Mouse (Mus musculus): Measurements from ENCODE around the gene Ncoa3. TPM values are rescaled to one million over a fixed set of nuclear protein-coding genes. Genes with fewer than 3 reads are reported as not detected.

Ncoa3 gene
- total RNA-seq, 2 experiments from 2014 or later, result 8.3 to 8.8 TPM

DNA sequence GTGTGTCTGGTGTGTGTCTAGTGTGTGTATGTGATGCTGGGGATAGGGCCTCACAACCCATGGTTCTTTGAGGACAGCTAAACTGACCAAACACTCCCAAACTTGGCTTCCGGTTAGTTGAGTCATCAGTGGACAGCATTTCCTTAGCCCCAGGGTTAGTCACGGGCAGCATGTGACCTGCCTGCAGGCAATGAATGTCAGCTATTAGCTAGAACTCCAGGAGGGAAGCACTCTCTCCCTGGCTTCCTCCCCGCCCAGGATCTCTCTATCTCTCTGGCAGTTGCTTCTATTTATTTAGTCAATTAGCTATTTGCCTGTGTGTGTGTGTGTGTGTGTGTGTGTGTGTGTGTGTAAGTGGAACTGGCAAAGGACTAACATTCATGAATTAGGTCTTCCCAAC lies 23.6 kb upstream of the Ncoa3 start:
- ATAC-seq (replicated peaks; ENCODE audit: low FRiP score, low TSS enrichment, poor library complexity, severe bottlenecking), result no peak

DNA sequence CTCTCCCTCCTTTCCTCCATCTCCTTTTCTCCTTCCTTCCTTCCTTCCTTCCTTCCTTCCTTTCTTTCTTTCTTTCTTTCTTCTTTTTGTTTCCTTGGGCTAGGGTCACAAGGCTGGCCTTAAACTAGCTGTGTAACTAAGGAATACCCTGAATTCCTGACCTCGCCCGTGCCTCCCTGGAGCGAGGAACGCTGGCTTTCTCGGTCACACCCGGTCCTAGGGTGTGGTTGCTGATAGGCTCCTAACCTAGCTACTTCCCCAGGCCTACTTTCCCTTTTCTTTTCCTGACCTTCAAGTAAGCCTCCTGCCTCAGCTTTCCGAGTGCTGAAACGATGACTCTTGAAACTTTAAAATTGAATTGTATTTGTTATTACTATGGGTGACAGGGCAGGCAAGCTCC lies 23.0 kb upstream of the Ncoa3 start:
- ATAC-seq (replicated peaks; ENCODE audit: low FRiP score, low TSS enrichment, poor library complexity, severe bottlenecking), result no peak

DNA sequence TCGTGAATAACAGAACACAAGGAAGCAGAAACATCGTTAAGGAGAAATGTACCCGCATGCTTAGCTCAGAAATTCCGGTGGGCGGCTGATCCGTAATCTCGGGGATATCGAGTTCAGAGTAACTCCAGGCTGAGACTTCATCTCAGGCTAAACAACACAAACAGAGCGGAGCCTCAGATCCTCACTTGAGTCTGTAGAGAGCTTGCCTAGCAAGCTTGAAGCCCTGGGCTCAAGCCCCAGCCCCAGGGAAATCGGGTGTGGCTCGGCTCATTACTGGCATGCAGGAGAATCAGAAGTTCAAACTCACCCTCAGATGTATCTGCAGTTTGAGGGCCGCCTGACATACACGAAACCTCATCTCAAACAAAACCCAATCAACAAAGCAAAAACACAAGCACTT lies 22.5 kb upstream of the Ncoa3 start:
- no peak for ATAC-seq (replicated peaks; ENCODE audit: low FRiP score, low TSS enrichment, poor library complexity, severe bottlenecking)

DNA sequence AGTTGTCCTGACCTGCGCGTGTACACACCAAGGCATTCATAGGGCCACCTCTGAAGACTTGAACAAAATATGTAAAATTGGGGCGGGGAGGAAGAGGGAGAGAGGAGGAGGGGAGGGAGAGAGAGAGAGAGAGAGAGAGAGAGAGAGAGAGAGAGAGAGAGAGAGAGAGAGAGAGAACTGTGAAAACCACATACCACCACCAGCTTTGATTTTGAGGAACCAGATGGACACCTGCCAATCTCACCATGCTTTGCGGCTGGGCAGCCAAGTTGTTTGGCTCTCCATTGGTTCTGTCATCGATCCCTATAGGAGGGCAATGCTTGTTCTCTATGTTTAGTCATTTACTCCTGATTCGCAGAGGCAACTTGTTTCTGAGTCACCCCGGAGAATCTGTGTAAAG lies 21.7 kb upstream of the Ncoa3 start:
- ATAC-seq (replicated peaks; ENCODE audit: low FRiP score, low TSS enrichment, poor library complexity, severe bottlenecking), result no peak

DNA sequence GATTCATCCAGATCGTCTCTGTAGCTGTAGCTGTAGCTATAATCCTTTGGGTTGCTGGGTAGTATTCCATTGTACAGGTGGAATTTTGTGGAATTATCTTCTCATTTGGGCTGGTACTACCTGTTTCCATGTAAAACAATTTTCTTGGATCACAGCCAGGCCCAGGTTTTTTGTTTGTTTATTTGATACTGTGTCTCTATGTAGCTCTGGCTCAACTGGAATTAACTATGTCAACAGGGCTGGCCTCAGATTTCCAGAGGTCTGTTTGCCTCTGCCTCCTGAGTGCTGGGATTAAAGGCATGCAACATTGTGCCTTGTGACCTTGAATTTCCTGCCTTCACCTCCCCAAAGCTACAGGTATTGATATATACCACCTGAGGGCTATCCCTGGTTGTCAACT lies 18.1 kb upstream of the Ncoa3 start:
- ATAC-seq (replicated peaks; ENCODE audit: low FRiP score, low TSS enrichment, poor library complexity, severe bottlenecking), result no peak

DNA sequence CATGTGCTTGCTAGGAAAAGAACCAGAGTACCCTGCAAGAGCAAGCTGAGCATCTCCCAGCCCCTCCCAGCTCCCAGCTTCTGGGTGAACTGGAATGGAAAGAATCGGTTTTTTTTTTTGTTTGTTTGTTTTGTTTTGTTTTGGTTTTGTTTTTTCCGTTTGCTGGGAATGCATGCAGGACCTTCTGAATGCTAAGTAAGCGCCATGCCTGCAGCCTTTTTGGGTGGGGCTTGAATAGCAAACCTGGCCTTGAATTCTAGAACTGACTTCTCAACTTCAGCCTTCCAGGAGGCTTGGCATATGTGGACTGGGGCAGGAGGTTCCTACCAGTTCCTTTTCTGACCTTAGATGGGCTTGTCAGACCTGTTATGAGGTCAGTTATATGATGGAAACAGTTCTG lies 16.2 kb upstream of the Ncoa3 start:
- ATAC-seq (replicated peaks; ENCODE audit: low FRiP score, low TSS enrichment, poor library complexity, severe bottlenecking), result no peak

DNA sequence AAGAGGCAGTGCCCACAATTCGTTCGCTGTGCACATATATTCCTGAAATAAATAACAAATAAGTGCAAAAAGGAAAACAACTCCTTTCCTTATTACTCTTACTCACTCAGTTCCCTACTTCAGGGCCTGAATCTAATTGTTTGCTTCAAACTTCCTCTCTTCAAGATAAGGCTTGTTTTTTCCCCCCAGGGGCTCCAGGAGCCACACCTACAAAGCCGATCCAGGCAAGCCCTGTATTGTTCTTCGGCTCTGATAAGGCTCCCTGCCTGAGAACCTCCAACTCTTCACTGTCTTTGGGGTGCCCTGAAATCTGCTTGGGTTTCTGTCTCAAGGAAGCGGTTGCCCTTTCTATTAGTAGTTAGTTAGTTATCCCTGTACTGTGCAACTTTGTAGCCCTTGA lies 15.6 kb upstream of the Ncoa3 start:
- ATAC-seq (replicated peaks; ENCODE audit: low FRiP score, low TSS enrichment, poor library complexity, severe bottlenecking), result peak; percentile 66

DNA sequence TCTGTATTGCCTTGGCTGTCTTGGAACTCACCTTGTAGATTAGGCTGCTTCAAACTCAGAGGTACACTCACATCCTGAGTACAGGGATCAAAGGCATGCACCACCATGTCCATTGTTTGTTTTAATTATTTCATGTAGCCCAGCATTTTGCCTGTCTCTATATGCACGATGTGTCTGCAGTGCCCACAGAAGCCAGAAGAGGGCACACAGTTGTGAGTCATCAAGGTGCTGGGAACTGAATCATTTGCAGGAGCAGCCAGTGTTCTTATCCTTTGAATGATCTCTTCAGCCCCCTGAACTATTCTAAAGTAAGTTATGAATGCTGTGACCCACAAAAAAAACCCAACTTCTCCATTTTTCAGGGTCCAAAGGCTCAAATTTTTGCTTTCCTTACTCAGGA lies 14.3 kb upstream of the Ncoa3 start:
- no peak for ATAC-seq (replicated peaks; ENCODE audit: low FRiP score, low TSS enrichment, poor library complexity, severe bottlenecking)

DNA sequence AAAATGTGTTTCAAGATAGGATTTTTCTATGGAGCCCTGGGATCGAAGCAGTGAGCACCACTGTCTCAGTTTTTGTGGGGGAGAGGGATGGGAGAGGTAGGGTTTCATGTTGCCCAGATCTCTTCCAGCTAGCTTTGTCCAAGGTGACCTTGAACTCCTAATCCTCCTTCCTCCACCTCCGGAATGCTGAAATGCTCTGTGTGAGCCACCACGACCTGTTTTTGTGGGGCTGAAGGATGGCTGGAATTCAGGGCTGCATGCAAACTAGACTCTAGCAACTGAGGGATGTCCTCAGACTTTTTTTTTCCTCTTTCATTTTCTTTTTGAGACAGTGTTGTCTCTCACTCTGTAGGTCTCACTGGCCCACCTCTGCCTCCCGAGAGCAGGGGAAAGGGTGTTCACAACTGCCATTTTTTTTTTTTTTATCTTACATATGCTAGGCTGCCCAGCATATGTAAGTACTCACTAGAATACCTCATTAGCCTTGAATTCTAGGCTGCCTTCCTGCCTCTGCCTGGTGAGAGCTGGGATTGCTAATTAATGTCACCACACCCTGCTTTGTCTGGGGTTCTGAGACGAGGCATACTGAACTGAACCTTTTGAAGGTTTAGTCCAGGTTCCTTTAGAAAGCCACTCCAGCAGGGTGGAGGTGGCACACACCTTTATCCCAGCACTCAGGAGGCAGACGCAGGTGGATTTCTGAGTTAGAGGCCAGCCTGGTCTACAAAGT lies 11.0 kb upstream of the Ncoa3 start:
- ATAC-seq (replicated peaks; ENCODE audit: low FRiP score, low TSS enrichment, poor library complexity, severe bottlenecking), result no peak

DNA sequence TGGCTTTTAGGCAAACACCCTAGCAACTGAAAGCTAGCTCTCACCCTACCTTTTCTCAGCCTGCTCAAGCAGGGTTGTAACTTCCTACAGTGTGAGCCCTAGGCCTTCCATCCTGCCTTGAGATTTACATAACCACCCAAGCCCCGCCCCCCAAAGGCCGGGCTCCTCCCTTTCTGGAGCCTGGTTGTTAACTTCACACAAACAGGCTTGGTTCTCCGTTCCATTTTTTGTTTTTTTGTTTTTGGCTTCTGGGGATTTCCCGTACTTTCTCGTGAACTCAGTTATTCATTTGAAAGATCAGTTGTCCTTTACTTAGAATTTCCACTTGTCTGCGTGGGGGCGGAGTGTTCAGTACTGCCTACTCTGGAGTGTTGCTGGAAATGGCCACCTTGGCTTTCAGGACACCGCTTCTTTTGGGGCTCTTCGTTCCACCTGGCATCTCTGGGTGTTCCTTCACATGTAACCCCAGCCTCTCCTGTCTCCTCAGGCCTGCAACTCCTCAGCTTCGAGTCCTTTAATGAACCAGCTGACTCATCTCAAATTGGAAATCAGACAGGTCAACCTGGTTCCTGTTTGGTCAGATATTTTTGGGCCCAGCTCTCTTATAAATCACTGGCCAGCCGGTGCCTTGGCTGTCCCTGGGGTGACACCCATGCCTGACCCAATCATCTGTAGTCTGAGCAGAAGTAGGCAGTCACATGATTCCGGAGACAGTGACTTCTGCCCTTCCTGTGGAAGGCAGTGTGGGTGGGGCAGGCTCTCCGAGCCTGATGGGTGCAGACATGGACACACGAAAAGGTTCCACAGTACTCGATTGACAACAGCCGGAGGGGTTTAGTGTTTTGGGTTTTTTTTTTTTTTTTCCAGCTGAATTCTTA lies 9.7 kb upstream of the Ncoa3 start:
- peak; percentile 79 for ATAC-seq (replicated peaks; ENCODE audit: low FRiP score, low TSS enrichment, poor library complexity, severe bottlenecking)

DNA sequence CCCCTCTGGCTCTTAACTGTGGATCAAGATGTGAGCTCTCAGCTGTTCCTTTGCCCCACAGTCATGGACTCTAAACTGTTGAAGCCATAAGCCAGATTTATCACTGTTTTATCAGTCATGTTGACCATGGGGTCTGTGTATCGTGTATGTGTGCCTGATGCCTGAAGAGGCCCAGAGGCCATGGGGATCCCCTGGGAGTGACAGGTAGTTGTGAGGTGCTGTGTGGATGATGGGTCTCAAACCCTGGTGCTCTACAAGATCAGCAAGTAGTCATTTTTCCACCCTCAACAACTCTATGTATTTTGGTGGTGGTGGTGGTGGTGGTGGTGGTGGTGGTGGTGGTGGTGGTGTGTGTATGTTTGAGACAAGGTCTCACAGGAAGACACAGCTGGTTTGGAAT lies 8.1 kb upstream of the Ncoa3 start:
- no peak for ATAC-seq (replicated peaks; ENCODE audit: low FRiP score, low TSS enrichment, poor library complexity, severe bottlenecking)

DNA sequence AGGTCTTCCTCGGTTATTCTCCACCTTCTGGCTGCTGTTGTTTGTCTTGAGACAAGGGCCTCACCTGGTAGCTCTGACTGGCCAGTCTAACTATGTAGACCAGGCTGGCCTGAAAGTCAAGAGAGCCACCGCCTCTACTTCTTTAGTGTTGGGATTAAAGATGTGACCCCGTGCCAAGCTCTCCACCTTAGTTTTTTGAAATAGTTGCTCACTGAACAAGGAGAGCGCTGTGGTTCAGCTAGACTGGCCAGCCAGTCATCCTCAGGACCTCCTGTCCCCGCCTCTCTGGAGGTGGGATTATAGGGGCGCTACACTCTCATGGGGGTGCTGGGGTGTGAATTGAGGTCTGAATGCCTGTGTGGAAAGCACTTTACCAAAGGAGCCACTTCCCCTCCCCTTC lies 7.5 kb upstream of the Ncoa3 start:
- no peak for ATAC-seq (replicated peaks; ENCODE audit: low FRiP score, low TSS enrichment, poor library complexity, severe bottlenecking)

DNA sequence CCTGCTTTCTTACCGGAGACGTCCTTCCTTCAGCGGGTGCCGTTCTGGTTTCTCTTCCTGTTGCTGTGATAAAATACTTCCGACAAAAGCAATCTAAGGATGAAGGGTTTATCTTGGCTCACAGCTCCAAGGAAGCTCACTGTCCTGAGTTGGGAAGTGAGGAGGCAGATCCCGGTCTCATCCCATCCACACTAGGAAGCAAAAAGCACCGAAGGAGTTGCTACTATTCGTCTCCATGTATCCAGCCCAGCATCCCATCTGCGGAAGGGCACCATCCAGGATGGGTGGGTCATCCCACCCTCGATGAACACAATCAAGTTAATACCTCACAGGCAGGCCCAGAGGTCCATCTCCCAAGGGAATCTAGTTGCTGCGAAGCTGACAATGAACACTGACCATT lies 6.9 kb upstream of the Ncoa3 start:
- ATAC-seq (replicated peaks; ENCODE audit: low FRiP score, low TSS enrichment, poor library complexity, severe bottlenecking), result no peak

DNA sequence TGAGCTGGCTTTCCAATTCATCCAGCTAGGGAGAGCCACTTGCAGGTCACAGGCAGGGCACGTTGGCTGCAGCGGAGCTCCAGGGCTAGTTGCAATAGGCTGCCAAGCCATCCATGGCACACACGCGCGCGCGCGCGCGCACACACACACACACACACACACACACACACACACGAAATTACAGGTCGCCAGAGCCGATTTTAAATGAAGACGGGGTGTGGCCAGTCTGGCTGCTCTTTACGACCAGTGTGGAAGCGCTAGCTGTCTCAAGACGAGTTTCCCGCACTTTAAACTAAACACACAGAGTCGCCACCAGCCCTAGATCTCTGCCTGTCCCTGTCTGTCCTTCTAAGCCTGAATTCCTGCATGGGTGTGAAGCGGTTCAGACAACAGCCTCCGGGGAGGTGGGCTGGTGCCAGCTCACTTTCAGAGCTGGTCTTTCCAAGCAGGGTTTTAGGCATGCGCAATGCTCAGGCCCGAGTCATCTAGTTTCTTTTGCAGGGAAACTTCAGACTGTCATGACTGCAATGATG lies 5.4 kb upstream of the Ncoa3 start:
- peak; percentile 39 for ATAC-seq (replicated peaks; ENCODE audit: low FRiP score, low TSS enrichment, poor library complexity, severe bottlenecking)

DNA sequence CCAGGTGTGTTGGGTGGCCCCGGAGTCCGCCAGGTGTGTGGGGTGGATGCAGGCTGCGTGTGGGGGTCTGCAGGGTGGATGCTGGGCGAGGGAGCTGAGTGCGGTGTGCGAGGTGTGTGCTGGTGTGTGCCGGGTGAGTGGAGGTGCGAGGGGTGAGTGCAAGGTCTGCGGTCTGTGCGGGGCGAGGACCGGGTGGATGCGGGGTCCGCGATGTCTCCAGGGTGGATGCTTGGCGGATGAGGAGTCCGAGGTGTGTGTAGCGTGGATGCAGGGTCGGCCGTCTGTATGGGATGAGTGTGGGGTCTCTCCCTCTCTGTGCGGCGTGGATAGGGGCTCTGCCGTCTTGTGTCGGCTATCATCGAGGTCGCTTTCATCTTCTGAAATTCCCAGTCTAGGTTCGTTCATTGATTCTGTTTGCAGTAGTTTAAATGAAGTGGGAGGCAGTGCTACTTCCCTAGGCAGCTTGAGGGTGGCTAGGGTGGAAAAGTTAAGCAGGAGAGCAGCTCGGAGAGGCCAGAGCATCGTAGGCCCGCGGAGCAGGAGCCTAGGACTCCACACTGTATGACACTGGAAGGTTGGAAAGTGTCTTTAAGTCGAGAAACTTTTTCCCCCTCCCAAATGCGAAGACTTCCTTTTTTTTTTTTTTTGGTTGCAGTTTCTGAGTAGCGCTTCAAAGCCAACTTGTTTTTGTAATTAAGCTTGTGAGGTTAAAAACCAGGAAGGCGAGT lies 901 bp downstream of the Ncoa3 start:
- ATAC-seq (replicated peaks; ENCODE audit: low FRiP score, low TSS enrichment, poor library complexity, severe bottlenecking), result peak; percentile 35; the same call in 1 of the 2 replicates

DNA sequence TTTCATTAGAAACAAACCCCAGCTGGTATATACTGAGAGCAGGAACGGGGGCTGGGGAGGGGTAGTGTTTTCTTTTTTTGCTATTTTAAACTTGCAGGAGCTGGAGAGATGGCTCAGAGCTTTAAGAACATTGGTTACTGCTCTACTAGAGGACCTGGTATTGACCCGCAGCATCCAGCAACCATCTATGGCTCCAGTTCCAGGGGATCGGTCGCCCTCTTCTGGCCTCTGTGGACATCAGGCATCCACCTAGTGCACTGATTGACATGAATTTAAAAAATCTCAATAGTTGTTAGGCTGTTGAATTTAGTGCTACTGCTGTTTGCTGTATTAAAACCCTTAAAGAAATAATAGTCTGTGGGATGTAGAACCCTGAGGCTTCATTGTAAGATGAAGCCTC lies 1.9 kb downstream of the Ncoa3 start:
- no peak for ATAC-seq (replicated peaks; ENCODE audit: low FRiP score, low TSS enrichment, poor library complexity, severe bottlenecking)

DNA sequence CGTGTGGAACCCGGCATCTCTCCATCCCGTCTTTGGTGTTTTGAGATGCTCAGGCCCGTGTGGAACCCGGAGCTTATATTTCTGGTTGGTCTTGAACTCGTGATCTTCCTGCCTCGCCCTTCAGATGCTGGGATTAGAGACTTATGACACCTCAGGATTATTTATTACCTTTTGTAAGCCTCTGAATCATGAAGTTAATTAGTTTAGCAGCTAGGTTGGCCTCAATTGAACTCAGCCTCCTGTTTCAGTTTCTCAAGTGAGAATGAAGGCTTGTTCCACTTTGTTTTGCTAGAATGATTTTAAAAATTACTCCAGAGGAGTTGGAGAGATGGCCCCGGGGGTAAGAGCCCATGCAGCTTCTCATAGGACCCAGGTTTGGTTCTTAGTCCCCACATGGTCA lies 3.3 kb downstream of the Ncoa3 start:
- no peak for ATAC-seq (replicated peaks; ENCODE audit: low FRiP score, low TSS enrichment, poor library complexity, severe bottlenecking)

DNA sequence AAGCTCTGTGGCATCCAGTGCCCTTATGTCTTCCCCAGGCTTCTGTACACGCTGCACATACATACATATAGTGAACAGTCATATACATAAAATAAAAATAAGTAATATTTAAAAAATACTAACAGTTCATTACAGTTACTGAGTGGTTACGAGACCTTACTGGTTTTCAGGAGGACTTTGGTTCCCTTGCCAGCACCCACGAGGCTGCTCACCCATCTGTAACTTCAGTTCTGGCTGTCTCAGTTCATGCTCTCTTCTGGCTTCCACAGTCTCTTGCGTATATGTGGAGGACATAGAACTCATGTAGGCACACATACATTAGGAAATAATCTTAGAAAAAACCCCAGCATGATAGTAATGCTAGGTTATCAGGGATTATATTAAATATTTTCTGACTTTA lies 3.7 kb downstream of the Ncoa3 start:
- no peak for ATAC-seq (replicated peaks; ENCODE audit: low FRiP score, low TSS enrichment, poor library complexity, severe bottlenecking)

DNA sequence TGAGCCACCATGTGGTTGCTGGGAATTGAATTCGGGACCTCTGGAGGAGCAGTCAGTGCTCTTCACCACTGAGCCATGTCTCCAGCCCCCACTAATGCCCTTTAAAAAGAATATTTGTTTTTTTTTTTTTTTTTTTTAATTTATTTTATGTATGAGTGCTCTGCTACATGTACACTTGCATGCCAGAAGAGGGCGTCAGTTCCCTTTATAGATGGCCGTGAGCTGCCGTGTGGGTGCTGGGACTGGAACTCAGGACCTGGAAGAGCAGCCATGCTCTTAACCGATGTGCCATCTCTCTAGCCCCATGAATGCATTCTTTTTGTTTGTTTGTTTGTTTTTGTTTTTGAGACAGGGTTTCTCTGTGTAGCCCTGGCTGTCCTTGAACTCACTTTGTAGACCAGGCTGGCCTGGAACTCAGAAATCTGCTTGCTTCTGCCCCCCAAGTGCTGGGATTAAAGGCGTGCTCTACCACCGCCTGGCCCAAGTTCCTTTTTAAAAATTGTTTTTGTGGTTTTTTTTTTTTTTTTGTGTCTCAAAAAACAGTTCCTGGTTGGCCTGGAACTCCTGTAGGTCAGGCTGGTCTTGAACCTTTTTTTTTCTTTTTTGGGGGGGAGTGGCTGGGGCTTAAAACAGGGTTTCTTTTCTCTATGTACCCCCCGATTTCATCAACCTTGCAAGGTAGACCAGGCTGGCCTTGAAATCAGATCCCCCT lies 5.0 kb downstream of the Ncoa3 start:
- ATAC-seq (replicated peaks; ENCODE audit: low FRiP score, low TSS enrichment, poor library complexity, severe bottlenecking), result no peak

DNA sequence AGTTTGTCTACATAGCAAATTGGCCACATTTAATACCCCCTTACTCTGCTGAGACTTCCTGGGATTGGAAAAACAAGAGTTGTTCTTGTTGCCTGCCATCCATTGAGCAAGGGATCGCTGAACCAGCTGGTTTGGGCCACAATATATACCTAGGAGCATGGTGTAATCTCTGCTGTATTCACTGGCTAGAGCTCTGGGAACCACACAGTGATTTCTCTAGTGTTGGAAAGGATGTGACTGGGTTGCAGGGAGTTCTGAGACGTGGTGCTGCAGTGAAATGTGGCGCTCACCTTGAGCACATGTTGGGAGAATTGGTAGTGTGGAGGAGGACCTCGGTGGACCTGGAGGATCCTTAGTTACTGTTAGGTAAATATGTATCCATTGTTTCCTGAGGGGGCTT lies 6.5 kb downstream of the Ncoa3 start:
- ATAC-seq (replicated peaks; ENCODE audit: low FRiP score, low TSS enrichment, poor library complexity, severe bottlenecking), result no peak
